Mouse (Mus musculus) naive thymus-derived CD4-positive, alpha-beta T cell, adult 2 months (primary cell): ENCODE measurements around the gene Cabin1.

Experiments
- DNase-seq: peaks from one replicate; pipeline ENCODE4 v3.0.0-alpha.2; 2011; ENCODE audit warnings: low read depth

Gene Cabin1

DNA sequence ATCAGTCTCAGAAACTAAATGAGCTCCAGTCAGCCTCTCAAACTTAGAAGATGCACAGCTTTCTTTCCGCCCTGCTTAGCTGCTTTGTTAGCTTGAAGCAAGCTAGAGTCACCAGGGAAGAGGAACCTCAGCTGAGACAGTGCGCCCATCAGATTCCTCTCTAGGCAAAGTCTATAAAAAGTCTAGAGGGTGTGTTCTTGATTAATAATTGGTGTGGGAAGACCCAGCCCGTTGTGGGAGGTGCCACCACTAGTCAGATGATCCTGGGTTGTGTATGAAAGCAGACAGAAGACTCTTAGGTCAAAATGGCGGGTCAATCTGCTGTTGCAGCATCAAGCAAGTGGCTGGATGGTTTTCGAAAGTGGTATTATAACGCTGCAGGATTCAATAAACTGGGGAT, 2.7 kb upstream of the Cabin1 start:
- DNase-seq = no peak

DNA sequence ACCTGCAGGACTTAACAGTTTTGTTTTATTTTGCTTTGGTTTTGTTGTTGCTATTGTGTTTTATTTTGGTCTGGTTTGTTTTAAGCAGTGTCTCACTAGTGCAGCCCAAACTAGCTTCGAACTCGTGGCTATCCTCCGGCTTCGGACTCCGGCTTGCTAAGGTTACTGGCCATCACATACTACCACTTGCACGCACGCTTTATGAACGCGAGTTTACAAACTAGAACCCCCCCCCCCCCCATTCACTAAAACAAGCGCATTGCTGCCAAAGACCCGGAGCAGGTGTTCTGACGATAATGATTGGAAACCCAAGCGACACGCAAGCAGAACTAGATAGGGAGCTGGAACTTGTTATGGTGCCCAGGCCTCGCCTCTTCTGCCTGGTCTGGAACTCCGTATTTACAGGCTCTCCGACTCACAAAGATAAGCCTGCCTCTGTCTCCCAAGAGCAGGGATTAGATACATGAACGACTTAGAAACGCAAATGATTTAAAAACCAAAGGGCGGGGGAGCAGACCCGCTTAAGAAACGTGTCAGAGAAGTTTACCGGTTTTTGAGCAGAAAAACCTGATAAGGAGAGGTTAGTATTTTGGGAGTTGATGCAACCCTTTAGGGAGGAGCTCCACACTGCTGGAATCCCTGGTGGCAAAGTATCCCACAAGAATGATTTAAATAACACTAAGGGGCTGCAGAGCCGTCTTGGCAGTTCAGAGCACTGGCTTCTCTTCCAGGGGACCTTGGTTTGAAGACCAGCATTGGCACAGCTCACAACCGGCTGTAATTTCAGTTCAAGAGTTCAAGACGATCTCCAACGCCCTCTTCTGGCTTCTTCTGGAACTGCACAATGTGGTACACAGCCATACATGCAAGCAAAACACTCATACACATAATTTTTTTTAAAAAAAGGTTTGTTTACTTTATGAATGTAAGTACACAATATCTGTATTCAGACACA, 655 bp upstream of the Cabin1 start:
- peak; percentile 94 for DNase-seq

DNA sequence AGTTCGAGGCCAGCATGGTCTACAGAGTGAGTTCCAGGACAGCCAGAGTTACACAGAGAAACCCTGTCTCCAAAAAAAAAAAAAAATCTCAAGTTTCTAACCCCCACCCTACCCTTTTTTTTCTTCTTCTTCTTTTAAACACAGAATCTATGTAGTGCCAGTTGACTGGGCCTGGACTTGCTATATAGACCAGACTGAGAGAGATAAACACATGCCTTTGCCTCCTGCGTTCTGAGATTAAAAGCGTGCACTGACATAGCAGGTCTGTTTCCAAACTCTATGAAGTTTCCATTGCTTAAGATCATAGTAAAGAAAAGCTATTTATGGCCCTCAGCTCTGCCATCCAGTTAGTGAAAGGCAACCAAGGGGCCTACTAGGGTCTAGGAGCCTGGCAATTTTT, 1.7 kb downstream of the Cabin1 start:
- DNase-seq = no peak

DNA sequence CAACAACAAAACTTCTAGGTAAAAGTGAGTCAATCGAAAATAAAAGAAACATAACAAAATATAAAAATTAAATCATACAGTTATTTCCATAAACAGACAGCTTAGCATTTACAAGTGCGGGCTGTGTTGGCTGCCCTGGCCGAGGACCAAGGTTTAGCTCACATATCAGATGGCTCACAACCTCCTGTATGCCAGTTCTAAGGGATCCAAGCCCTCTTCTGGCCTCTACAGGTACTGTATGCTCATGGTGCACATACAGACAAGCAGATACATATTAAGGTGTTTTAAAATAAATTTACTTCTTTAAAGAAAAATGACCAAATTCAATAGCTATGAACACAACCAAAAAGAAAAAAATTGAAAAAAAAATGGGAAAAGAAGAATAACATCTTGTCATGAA, 3.8 kb downstream of the Cabin1 start:
- peak; percentile 47 for DNase-seq

DNA sequence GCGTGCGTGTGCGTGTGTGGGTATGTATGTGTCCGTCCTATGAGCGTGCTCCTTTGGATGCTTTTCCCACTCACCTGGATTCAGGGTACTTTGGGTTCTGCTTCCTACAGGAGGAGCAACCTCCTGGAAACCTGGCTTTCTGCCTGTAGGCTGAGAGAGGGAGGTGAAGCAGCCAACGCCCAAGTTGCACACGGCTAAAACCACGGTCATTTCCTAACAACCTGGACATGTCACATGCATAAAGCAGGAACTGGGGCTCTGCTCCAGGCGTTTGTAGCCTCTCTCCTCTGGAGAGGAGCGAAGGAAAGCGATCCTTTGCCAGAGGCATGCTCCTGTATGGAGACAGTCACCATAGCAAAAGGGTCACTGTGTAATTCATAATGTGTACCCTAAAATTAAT, 7.4 kb downstream of the Cabin1 start:
- no peak for DNase-seq

DNA sequence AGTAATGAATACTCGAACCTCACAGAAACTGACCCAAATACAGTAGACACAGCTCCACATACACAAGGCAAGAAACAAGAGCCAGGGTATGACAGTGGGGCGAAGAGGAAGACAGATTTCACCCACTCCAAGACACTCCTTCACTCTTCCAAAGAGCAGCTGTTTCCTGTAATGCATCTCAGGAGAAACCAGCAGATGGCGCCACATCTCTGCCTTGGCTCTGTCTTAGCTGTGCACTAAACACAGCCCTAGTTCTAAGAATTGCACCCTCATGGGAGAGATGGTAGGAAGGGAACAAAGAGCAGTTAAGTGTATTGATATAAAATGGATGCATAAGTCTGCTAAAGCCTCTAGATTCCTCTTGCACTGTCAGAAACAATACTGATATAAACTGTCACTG, 20.1 kb downstream of the Cabin1 start:
- peak; percentile 90 for DNase-seq

DNA sequence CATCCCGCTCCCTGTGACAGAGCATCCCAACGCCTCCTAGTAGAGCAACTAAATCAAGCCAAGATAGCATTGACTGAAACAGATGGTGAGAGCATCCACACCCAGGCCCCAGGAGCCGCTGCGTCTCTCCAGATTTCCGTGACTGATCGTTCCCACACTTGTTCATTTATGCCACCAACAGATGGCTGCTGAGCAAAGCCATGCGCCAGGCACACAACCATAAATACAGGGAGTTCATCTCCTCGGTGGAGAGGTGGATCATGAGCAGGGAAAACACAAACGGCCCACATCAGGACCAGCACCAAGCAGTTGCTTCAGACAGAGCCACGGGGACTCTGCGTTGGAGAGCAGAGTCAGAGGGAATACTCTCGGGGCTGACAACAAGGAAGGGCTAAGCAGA, 20.8 kb downstream of the Cabin1 start:
- DNase-seq = no peak

DNA sequence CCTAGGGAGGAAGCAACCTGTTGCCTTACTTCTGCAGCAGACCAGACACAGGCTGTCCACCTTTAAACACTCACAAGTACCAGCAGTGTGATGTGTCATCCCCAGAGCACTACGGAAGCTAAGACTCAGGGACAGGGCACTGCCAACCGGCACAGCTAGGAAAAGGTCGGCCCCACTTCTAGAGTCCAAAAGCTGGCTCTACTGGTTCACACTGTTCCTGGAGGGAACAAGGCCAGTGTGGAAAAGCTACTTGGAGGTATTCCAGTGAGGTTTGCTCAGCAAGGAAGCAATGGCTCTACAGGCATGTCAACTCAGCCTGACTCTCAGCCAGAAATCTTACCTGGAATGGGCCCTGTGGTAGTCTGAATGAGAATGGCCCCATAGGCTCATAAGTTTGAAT, 23.3 kb downstream of the Cabin1 start:
- DNase-seq = no peak

DNA sequence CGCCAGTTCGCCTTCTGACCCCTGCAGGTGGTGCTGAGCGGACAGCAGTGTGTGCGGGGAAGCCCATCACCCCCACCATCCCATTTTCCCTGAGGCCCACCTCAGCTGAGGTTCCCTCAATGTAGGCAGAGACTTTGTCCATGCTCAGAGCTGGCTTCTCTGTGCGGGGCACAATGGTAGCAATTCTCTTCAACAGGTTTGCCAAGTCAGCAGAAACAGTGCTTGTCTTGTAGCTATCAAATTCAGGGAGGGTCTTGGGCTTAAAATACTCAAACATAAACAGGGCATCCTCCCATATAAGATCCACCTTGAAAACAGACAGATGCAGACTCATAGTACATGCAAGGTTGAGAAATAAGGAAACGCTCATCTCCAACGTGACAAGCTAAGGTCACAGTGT, 38.7 kb downstream of the Cabin1 start:
- no peak for DNase-seq

DNA sequence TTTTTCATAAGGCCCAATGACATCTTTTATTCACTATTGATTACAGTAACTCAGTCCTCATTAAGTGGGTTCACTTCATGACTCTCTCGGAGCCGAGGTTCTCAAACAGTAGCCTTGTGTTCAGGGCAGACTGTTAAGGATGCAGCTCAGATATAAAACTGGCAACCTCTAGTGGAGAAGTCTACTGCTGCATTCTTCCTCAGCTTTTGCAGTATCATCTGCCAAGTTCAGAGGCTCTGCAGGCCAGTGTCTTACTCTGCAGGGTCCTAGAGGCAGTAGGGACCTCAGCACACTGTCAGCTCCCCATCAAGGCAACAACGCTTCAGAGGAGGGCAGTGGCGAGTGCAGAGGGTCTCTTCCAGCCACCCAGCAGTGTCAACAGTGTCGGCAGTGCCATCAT, 43.9 kb downstream of the Cabin1 start:
- DNase-seq = no peak

DNA sequence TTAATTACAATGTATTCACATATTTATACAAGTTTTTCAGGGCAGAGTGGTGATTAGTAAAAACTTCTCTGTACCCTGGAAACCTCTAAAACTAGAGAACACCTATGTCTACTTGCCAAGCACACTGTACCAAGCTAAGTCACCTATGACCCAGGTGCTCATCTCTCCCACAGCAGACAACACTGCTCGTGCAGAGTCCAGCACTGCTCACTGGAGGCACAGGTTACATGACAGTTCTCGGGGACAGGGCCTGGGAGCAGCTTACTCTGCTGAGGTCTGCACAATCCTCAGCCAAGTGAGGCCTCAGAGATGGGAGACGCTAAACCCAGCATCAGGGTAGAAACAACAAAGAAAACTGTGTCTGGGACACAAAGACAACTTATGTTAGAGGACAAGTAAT, 49.3 kb downstream of the Cabin1 start:
- DNase-seq = no peak

DNA sequence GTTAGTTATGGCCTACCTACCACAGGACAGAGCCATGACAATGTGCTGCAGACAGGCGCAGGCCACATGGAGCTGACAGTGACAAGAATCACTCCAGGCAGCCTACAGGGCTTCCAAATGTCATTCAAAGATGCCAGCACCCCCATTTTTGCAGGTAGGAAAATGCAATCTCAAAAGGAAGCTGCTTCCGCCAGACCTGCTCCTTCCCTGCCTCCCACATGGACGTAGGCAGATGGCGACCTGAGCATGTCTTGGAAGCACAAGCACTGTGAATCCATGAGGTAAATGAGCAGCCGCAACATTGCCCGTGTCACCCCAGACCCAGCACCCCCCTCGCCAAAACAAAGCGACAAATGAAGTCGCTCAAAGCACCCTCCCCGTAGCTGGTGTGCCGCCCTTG, 51.1 kb downstream of the Cabin1 start:
- DNase-seq = no peak

DNA sequence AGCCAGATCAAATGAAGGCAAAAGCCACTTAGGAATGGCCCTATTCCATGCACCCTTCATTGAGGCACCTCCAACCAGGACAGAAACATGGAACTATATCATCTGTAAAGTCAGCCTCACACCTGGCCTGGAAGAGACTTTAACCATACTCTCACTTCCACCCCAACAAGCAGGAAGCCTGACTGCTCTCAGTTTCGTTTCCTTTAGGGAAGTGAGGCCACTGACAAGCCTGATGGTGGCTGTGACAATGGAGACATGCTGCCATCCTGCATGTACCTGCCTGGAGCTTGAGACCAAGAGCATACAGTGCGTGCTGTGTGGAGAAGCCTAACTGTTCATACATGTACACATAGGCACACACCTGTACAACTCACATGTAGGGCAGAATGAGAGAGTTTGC, 53.9 kb downstream of the Cabin1 start:
- no peak for DNase-seq

DNA sequence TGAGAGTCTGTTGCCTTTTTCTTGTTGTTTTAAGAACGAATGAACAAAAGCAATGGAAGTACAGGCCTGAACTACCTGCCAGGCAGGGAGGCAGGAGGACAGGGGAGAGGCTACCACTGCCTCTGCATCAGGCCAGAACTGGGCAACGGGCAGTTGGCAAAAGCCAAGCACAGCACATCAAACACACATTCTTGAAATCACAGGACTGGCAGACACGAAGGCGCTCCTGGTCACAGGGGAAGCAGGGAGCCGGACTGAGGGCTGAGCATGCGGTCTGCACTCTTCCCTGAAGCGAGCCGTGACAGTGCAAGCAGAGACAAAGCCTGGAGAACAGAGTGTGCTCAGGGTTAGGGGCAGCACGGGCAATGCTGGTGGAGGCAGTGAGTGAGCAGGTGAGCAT, 54.9 kb downstream of the Cabin1 start:
- no peak for DNase-seq

DNA sequence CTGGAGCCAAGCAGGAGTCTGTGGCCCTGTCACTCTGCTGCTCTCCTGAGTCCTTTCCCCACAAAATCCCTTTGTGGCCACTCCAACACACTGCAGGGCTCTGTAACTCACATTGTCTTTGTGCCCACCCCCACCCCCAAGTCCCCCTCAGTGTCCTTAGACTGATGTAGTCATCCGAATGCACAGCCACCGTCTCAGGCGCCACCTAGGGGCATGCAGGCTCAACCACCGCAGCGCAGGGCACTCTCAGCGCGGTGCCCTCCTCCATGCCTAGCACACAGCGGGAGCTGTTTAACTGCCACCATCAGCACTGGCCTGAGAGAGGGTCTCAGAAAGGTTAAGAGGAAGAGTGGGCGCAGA, 55.5 kb downstream of the Cabin1 start:
- peak; percentile 13 for DNase-seq

DNA sequence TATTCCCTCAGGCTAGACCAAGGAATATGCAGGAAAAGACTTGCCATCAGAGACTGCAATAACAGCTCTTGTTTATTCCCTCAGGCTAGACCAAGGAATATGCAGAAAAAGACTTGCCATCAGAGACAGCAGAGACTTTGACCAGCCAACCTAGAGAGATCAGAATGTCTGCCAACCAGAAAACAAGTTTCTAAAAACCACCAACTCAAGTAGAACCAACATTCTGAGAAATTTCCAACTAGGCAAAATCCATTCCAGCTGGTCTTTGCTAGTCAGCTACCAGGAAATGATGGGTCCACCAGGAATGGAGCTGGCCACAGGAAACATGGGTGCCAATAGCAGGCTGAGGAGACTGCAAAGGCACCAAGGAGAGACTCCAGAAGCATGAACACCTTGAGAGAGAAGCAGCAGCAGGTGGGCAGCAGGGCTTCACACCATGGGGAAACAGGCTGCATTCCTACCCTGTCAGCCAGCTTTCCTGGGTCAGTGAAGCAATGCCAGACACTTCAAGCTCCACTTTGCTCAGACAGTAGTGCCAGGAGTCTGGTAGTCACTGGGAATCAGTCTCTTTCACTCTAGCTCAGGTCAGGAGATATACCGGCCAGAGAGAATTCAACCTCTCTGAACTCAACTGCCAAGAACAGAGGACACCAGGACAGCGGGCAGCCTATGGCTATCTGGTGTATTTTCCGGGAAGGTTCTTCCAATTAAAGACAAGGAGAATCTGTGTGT, 56.1 kb downstream of the Cabin1 start:
- DNase-seq = no peak

DNA sequence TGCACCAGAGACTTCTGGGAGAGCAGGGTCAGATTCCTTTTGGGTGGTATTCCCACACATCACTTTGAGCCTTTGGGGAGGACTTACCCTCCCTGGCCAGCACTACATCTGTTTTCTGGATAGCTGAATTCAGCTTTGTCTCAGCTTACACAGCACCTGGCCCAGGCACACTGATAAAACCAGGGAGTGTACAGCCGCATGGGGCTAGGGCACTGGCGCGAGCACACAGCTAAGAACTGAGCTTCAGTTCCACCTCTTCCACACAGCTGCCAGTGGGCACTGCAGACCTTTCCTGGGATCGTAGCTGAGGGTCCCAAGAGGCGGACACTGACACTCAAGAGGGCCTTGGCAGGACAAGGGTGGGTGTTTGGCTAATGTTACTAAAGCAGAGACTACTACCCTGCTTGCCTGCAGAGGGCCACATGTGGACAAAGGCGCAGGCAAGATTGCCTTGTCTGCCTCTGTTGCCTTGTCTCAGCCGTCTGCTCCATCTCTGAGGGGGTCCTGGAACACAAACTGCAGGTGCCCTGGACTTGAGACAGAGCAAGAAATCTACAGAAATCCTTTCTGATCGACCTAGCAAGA, 57.4 kb downstream of the Cabin1 start:
- no peak for DNase-seq

DNA sequence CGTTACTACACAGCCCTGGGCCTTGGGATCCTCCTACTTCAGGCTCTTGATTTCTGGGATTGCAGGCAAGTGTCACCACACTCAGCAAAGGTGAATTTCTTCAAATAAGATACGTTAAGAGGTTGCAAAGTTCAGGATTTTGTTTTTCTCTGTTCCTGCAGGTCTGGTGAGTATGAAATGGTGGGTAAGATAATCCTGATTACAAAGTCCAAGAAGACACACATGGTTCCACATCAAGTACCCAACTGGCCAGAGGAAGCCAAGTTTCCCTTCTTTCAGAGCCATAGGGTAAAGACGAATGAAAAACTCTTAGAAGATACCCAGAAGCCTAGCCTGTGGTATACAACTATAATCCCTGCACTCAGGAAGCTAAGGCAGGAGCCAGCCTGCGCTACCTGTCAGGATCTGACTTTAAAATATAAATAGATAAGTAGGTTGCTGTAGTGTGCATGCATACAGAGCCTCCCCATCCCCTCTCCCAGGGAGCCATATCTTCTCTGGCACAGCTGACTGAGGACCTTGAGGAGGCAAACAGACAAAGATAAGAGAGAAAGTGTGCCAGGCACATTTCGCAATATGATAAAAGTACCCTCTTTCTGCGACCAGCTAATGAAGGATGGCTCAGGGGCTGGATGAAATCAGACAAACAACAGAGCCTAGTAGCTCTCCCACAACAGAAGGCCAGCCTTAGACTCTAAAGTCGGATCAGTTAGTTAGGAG, 58.3 kb downstream of the Cabin1 start:
- DNase-seq = no peak

DNA sequence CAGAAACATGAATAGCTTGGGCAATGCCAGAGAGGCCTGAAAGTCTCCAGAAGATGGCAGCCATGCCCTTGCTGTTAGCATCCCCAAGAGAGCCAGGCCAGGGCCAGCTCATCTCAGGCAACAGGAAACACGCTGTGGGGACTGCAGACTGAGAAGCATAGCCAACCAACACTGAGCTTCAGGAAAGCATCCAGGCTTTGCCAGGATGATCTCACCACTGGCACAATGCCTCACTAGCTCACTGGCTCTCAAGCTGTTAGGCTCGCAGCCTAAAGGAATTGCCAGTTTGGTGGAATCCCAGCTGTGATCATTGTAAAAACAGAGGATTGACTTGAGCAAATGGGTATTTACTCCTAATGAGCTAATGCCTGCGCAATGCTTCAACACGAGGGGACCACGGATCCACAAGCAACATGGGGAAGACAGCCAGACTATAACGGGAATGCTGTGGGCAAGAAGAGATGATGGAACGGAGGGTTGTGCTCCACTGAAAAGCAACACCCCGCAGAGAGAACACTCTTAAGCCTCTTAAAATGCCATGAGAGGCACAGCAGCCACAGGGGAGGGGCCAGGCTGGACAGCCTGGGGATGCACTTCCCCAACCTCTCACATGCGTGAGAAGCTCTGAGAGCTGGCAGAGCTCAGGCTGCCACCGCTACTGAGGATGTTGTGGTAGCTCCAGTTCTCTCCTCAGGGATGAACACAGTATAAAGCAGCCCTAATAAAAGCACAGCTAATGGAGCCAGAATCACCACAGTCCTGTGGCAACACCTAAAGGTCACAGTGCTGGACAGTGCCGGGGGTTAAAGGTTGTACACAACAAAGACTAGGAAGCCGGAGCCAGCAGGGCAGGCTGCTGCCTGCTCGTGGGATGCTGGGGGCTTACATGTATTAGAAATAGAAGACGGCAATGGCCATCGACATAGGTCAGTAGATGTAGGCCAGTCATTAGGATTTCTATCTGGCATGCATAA, 59.6 kb downstream of the Cabin1 start:
- DNase-seq = no peak

DNA sequence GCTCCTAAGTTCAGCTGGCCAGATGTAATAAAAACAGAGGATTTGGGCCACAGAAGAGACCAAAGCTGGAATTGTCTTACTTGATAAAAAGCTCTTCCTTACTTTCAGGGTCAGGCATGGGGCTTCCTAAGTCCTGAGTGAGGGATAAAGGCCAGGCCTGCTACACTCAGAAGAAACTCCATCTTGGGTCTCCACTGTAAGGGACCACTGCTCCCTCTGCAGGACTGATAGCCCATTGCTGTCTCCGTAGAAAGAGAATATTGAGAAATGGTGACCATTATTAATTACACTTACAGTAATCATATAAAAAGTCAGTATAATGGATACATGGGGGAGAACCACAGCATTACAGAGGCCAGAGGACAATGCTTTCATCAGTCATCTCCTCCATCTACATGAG, 60.6 kb downstream of the Cabin1 start:
- DNase-seq = peak; percentile 21

DNA sequence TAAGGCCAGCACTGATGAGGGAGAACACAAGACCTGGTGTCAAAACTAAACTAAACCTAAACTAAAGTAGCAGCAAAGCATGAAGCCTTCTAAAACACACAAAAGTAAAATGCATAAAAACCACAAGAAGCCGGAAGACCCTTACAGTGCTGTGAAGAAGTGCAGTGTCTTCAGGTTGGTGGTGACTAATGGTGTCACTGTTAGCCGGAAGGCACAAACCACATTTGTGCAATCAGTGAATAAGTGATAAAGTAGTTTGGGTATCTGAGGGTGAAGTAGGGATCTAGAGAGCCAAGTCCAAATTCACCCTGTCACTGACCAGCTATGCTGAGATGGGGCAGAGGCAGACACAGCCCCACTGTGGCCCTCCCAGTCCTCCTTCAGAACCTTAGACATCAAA, 61.6 kb downstream of the Cabin1 start:
- no peak for DNase-seq
